Mouse (Mus musculus) B cell, adult 2 months (primary cell): Measurements from ENCODE around the gene Serpinb9c.
"Not testable (repeated sequence)": the region's sequence is repeated elsewhere in the genome, so short reads cannot be mapped to it uniquely, and the experiment has no call there.

Experiments used
- DNase-seq, 2 experiments: peaks; one replicate each; pipeline ENCODE4 v3.0.0; 2022

Gene Serpinb9c

DNA sequence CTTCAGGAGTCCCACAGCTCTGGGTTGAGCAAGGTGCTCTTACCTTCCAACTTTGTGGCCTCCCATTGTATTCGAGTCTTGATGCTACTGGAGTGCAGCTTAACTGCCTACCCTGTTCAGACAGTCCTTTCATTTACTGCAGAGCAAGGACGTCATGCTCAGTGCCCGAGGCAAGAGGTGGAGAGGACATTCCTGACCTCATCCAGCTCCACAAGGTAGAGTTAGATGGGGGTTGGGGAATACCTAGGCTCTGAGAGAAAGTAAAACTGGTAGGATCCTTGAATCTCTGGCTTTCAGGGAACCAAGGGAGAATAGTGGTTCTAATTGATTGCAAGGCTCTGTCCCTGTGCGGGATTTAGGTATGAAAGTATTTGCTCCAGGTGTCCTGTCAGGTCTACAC, at the start of gene Serpinb9c:
Gene Serpinb9c (minus strand): TSS at position 101 of the 400 bp plus-strand sequence.
- no peak for DNase-seq

DNA sequence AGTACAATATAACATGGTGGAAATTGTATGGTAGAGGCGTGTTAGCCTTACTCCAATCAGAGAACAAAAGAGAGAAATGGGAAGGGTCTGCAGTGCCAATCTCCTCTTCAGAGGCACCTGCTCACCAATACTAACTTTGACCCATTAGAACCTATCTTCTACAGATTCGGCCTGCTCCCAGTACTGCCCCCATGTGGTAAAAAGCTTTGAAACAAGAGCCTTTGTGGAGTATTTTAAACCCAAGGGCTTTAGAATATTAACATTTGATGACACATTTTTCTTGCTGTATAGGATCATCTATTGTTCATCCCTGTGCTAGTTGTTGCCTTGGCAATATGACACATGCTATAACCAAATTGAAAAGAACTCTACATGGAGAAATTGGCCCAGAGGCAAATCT, 40.2 kb upstream of the Serpinb9c start:
- no peak for DNase-seq

DNA sequence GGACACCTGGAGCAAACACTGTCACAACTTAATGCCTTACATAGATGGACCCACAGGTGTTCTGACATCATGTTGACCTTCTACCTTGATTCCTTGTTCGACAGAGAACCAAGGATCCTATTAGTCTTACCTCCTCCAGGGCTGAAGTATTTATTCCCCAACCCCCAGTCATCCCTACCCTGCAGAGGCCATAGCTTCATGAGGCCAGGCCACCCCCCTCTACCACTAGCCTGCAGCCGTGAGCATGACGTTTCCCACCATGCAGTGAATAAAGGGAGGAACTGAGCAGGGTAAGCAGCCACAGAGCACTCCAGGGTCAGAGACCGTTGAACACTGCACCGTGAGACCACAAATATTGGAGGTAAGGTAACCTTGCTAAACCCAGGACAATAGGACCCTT, 33.1 kb upstream of the Serpinb9c start, which contains the start of gene Serpinb9d:
Gene Serpinb9d (plus strand): TSS at position 301 of the 400 bp plus-strand sequence.
- no peak for DNase-seq

DNA sequence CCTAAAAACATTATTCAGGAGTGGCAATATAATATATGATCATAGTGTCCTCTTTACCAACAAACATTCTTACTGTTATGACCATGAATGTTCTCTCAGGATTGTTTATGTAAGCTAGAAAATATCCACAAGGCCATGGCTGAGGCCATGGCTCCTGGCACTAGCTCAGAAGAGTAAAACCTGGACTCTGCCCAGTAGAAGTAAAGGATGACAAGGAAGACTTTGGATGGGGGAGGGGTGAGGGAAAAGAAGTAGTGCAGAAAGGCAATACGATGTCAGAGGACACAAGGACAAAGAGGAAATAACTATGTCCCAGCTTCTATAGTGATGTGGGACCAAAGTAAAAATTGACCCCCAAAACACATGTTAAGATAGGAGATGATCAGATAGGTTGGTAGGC, 30.9 kb upstream of the Serpinb9c start:
- DNase-seq: not testable (repeated sequence)

DNA sequence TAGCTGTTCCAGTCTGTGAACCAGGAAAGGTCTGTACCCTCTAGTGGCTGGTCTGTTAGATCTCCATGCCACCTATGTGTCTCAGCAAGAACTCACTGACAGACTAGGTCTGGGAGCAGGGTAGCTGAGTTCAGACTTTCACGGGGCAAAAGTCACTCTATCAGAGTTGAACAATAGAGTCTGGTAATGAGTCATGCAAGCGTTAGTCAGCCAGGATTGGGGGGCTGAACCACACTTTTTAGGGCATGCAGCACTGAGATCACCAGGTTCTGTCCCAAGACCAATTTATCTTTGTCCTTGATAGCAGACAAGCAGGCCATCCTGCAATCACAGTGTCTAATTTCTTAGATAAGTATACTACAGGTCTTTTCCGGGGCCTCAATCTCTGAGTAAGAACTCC, 18.1 kb downstream of the Serpinb9c start:
- no peak for DNase-seq

DNA sequence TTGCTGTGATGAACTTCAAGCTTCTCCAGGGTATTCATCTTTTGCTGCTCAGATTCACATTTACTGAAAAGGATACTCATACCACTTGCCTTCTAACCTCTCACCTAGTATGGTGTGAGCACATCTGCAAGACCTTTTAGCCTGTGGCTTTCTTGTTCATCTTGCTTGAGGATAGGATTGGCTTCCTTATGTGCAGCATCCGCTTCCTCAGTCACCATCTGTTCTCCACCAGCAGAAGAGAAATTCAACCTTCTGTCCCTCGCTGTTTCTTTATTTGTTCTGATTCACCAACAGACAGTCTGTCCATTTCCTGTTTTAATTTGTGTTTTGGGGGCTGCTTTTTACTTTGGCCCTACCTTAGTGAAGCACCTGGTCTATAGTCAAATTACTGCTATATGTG, 21.8 kb downstream of the Serpinb9c start:
- no peak for DNase-seq

DNA sequence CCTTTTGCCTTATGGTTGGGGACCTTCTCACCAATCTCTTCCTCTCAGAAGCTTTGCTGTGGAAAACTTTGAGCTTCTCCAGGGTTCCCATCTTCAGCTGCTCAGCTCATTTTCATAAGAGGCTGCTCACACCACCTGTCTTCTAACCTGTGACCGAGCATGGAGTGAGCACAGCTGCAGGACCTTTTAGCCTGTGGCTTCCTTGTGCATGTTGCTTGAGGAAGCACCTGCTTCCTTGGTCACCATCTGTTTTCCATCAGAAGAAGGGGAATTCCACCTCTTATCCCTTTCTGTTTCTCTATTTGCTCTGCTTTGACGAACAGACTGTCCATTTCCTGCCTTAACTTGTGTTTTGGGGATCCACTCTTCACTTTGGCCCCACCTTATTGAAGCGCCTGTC, 46.5 kb downstream of the Serpinb9c start:
- no peak for DNase-seq

DNA sequence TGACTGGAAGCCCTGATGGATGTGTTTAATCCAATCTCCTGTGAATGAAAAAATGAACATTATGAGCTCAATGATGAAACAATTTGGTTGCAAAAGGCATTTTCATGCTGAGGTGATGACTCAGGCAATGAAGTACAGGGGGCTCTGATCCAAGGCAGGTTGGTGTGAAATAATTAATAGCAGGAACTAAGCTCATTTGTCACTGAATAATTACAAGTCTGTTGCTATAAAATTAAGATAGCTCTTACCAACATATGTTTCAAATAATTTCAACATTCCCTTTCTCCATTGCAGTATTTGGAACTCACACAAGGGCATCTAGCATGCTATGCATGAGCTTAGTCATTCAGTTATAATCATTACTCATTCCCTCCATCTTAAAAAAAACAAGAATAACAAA, 53.9 kb downstream of the Serpinb9c start:
- no peak for DNase-seq
